Mouse (Mus musculus) T-helper 2 cell (primary cell): ENCODE measurements around the gene Agrp.

Experiments
- in situ Hi-C: fragments of 300-600 bp; cut with MboI, MseI; formaldehyde crosslinking; loops from one replicate; pipeline ENCODE4 v1.15.1; 2025; ENCODE audit warnings: high pct_unique_total_duplicates

The Agrp gene

GRCm38 (mm10) chr8:105636963-105637510 lies at the start of gene Agrp:
TSS of gene Agrp (minus strand) at chr8:105637393.
- in situ Hi-C loops: no loop called here

GRCm38 (mm10) chr8:105686551-105686950 lies 49.4 kb upstream of the Agrp start:
- in situ Hi-C loops: loop anchor here (5.0 kb wide), 2 partner anchors 59 to 84 kb away; no protein-coding TSS in a partner anchor

GRCm38 (mm10) chr8:105685796-105686308 lies 48.7 kb upstream of the Agrp start, which contains the start of gene Carmil2:
TSS of gene Carmil2 (plus strand) at chr8:105686274.
- in situ Hi-C loops: loop anchor here (5.0 kb wide), 2 partner anchors 59 to 84 kb away; no protein-coding TSS in a partner anchor

- in situ Hi-C loops: loop anchor here (5.0 kb wide), 2 partner anchors 58 to 83 kb away; no protein-coding TSS in a partner anchor
Observed at GRCm38 (mm10) chr8:105685325-105685724, 48.1 kb upstream of the Agrp start.

- in situ Hi-C loops: no loop called here
Observed at GRCm38 (mm10) chr8:105677891-105678290, 40.7 kb upstream of the Agrp start.

- in situ Hi-C loops: loop anchor here (25.0 kb wide), 1 partner anchor 1251 kb away; no protein-coding TSS in a partner anchor
Observed at GRCm38 (mm10) chr8:105661167-105661566, 24.0 kb upstream of the Agrp start.

GRCm38 (mm10) chr8:105657641-105658040 lies 20.4 kb upstream of the Agrp start:
- in situ Hi-C loops: loop anchor here (25.0 kb wide), 1 partner anchor 1255 kb away; no protein-coding TSS in a partner anchor

- in situ Hi-C loops: no loop called here
Observed at GRCm38 (mm10) chr8:105648929-105649328, 11.7 kb upstream of the Agrp start.

- in situ Hi-C loops: no loop called here
Observed at GRCm38 (mm10) chr8:105645205-105645604, 8.0 kb upstream of the Agrp start.

GRCm38 (mm10) chr8:105640511-105640910 lies 3.3 kb upstream of the Agrp start:
- in situ Hi-C loops: no loop called here

- in situ Hi-C loops: no loop called here
Observed at GRCm38 (mm10) chr8:105639835-105640234, 2.6 kb upstream of the Agrp start.

- in situ Hi-C loops: no loop called here
Observed at GRCm38 (mm10) chr8:105638510-105638909, 1.3 kb upstream of the Agrp start.

GRCm38 (mm10) chr8:105637601-105638041 lies 428 bp upstream of the Agrp start:
- in situ Hi-C loops: no loop called here

GRCm38 (mm10) chr8:105636018-105636962 lies 903 bp downstream of the Agrp start, which contains the start of gene Ctcf:
TSS of gene Ctcf (plus strand) at chr8:105636568.
- in situ Hi-C loops: no loop called here

GRCm38 (mm10) chr8:105635481-105635880 lies 1.7 kb downstream of the Agrp start:
- in situ Hi-C loops: no loop called here

- in situ Hi-C loops: no loop called here
Observed at GRCm38 (mm10) chr8:105634771-105635458, 2.3 kb downstream of the Agrp start.

- in situ Hi-C loops: loop anchor here (5.0 kb wide), 1 partner anchor 58 kb away; the partner anchor contains the start of gene Carmil2
Observed at GRCm38 (mm10) chr8:105629337-105629736, 7.9 kb downstream of the Agrp start.

- in situ Hi-C loops: loop anchor here (5.0 kb wide), 1 partner anchor 61 kb away; the partner anchor contains the start of gene Carmil2
Observed at GRCm38 (mm10) chr8:105626086-105626485, 11.1 kb downstream of the Agrp start.

GRCm38 (mm10) chr8:105624831-105625230 lies 12.4 kb downstream of the Agrp start:
- in situ Hi-C loops: loop anchor here (5.0 kb wide), 1 partner anchor 62 kb away; the partner anchor contains the start of gene Carmil2

- in situ Hi-C loops: no loop called here
Observed at GRCm38 (mm10) chr8:105624401-105624800, 12.8 kb downstream of the Agrp start.

GRCm38 (mm10) chr8:105623679-105624245 lies 13.4 kb downstream of the Agrp start:
- in situ Hi-C loops: no loop called here
